Mouse (Mus musculus) MEL (cell line): Measurements from ENCODE around the gene Apol7a.
"Not testable (repeated sequence)": the region's sequence is repeated elsewhere in the genome, so short reads cannot be mapped to it uniquely, and the experiment has no call there.

ENCODE experiments used
- BHLHE40 ChIP-seq: IDR thresholded peaks from 2 replicates; pipeline ENCODE4 v1.6.1; 2012; ENCODE audit warnings: low read depth, mild to moderate bottlenecking, inconsistent platforms, low read length, improper control_type of control experiment, borderline replicate concordance
- CHD1 ChIP-seq: IDR thresholded peaks from 2 replicates; pipeline ENCODE4 v1.6.1; 2012; ENCODE audit warnings: low read depth, mild to moderate bottlenecking, inconsistent platforms, low read length, improper control_type of control experiment
- CHD2 ChIP-seq: IDR thresholded peaks from 2 replicates; pipeline ENCODE4 v1.6.1; 2011; ENCODE audit warnings: low read length, improper control_type of control experiment
- CTCF ChIP-seq, 3 experiments: IDR thresholded peaks in 2 of 3; conservative IDR thresholded peaks in 1 of 3; 2 replicates each; pipeline ENCODE4 v1.5.1; 2011 to 2012; ENCODE audit warnings: low read length in 3 of 3, low read depth in 2 of 3, mild to moderate bottlenecking in 2 of 3, improper control_type of control experiment in 1 of 3, inconsistent platforms in 1 of 3, mixed read lengths in 1 of 3, moderate library complexity in 1 of 3; ENCODE audit not compliant: control insufficient read depth in 1 of 3, insufficient read depth in 1 of 3, poor library complexity in 1 of 3, severe bottlenecking in 1 of 3
- E2F4 ChIP-seq: IDR thresholded peaks from 2 replicates; pipeline ENCODE4 v1.6.1; 2011; ENCODE audit warnings: low read depth, low read length, improper control_type of control experiment, borderline replicate concordance
- ELF1 ChIP-seq: IDR thresholded peaks from 2 replicates; pipeline ENCODE4 v1.6.1; 2014; ENCODE audit warnings: low read depth, mild to moderate bottlenecking, inconsistent platforms, low read length, improper control_type of control experiment, moderate library complexity
- GABPA ChIP-seq: IDR thresholded peaks from 2 replicates; pipeline ENCODE4 v1.6.1; 2012; ENCODE audit warnings: low read depth, mild to moderate bottlenecking, inconsistent platforms, low read length, improper control_type of control experiment, moderate library complexity
- MAX ChIP-seq: IDR thresholded peaks from 2 replicates; pipeline ENCODE4 v1.6.1; 2011; ENCODE audit warnings: low read length, improper control_type of control experiment
- POLR2A ChIP-seq, 2 experiments: IDR thresholded peaks; 2 replicates each; pipeline ENCODE4 v1.6.1; 2011 to 2012; ENCODE audit warnings: low read length in 2 of 2, mild to moderate bottlenecking in 2 of 2, control low read depth in 1 of 2, improper control_type of control experiment in 1 of 2, low read depth in 1 of 2, moderate library complexity in 1 of 2; ENCODE audit not compliant: control insufficient read depth in 1 of 2, insufficient read depth in 1 of 2, poor library complexity in 1 of 2
- POLR2AphosphoS5 ChIP-seq: IDR thresholded peaks from 2 replicates; pipeline ENCODE4 v1.6.1; 2012; ENCODE audit warnings: low read depth, borderline replicate concordance, mild to moderate bottlenecking, inconsistent platforms, low read length, moderate library complexity, mixed read lengths
- RCOR1 ChIP-seq: IDR thresholded peaks from 2 replicates; pipeline ENCODE4 v1.6.1; 2012; ENCODE audit warnings: low read depth, mild to moderate bottlenecking, inconsistent platforms, low read length, improper control_type of control experiment
- SIN3A ChIP-seq: IDR thresholded peaks from 2 replicates; pipeline ENCODE4 v1.6.1; 2012; ENCODE audit warnings: low read length, improper control_type of control experiment, inconsistent platforms
- TAL1 ChIP-seq: IDR thresholded peaks from 2 replicates; pipeline ENCODE4 v1.6.1; 2012; ENCODE audit warnings: mild to moderate bottlenecking, inconsistent platforms, low read length, moderate library complexity, mixed read lengths
- ZMIZ1 ChIP-seq: IDR thresholded peaks from 2 replicates; pipeline ENCODE4 v1.6.1; 2012; ENCODE audit warnings: low read depth, mild to moderate bottlenecking, inconsistent platforms, low read length, improper control_type of control experiment, moderate library complexity

DNA sequence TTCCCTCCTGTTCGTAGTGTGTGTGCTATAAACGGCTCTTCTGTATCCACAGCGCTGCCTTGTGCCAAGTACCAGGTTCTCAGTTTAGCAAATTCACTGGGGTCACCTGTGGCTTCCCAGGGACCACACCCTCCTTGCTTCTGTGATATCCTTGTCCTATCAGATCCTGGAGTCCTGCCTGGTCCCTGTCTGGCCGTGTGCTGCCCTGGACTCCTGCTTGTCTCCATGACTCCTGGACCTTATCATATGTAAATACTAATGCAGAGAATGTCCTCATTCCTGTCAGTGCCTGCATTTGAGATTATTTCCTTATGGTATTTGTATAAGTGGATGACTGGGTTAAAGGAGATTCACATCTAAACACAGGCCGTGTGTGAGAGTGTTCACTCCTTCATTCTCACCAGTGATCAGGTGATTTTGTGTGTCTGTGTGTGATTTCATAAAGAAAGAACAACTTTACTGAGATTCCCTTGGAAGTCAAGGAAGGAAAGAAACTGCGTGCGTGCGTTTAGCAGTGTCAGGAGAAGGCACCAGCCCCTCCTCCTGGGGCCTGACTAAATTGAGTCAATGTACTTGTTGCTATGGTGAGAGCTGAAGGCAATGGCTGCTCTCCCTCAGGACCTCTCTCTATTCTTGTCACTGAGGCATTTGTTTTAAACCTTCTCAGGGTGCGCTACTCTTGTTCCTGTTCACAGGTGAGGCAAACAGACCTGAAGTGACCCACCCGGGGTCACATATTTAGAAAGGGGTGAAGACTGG, 30.0 kb upstream of the Apol7a start:
- not testable (repeated sequence) for TF ChIP-seq RCOR1; CTCF (IDR thresholded peaks at IDR 0.05 in 2 of 3, conservative IDR thresholded peaks at IDR 0.05 in 1 of 3; ENCODE audit: control insufficient read depth in 1 of 3, insufficient read depth in 1 of 3, low read depth in 2 of 3, low read length in 3 of 3, poor library complexity in 1 of 3, severe bottlenecking in 1 of 3); TAL1; E2F4; ZMIZ1; SIN3A; MAX; BHLHE40; POLR2A (IDR thresholded peaks at IDR 0.05; ENCODE audit: control insufficient read depth in 1 of 2, insufficient read depth in 1 of 2, low read depth in 1 of 2, low read length in 2 of 2, poor library complexity in 1 of 2); ELF1; CHD1; CHD2; GABPA; POLR2AphosphoS5
